Mouse (Mus musculus) lung, adult 2 months (tissue): ENCODE results near the gene Anxa11. TPM values are rescaled to one million over a fixed set of nuclear protein-coding genes. Genes with fewer than 3 reads are reported as not detected.

ENCODE experiments used
- DNase-seq: peaks from one replicate; pipeline ENCODE4 v3.0.0; 2022
- H3K4me1 ChIP-seq: fragments of 200-500 bp; 2 replicates; pipeline ENCODE4 v1.6.1; 2011; ENCODE audit warnings: low read length; ENCODE audit not compliant: control insufficient read depth, insufficient read depth
- H3K4me3 ChIP-seq: fragments of 200-500 bp; replicated peaks from 2 replicates; pipeline ENCODE3; 2011; ENCODE audit warnings: low read depth, mild to moderate bottlenecking, control low read depth, low read length; ENCODE audit errors: extremely low read depth
- CTCF ChIP-seq: fragments of 200-500 bp; IDR thresholded peaks from 2 replicates; pipeline ENCODE4 v1.5.1; 2011; ENCODE audit warnings: mild to moderate bottlenecking, low read length, control low read depth; ENCODE audit not compliant: insufficient read depth
- POLR2A ChIP-seq: fragments of 200-500 bp; IDR thresholded peaks from 2 replicates; pipeline ENCODE4 v1.6.1; 2011; ENCODE audit warnings: low read depth, mild to moderate bottlenecking, control low read depth, low read length, borderline replicate concordance; ENCODE audit errors: extremely low read depth
- WGBS: fragments of 180-500 bp; shearing (Covaris S2); methylation state at CpG from one replicate; pipeline ENCODE4 v1.1.7; 2018; 5-methylcytosine and 5-hydroxymethylcytosine counted together
- polyA plus RNA-seq: library from polyadenylated mRNA; depleted of rRNA; stranded (reverse); fragments of >200 nt; gene quantifications from 2 replicates; pipeline ENCODE4 v1.2.3, GENCODE M21; 2012

Anxa11 gene
- polyA plus RNA-seq, 1 experiment: 144 TPM

DNA sequence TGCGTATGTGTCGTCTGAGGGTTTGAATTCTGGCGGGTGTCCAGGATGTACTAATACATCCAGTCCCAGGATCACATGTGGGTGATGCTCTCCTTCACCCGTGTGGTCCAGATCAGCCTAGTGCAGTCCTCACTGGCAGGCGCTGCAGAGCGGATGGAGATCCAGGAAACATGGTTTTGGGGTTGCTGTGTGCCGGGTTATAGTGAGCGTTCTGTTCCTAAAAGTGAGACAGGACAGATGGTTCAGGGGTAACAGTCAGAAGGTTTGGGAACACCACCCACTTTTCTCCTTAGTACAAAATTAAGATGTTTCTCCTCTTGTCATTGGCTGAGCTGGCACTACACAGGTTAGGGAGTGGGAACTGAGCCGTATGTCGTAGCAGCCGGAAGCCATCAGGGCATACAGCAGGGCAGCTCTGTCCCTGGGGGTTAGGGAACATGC is 10.2 kb downstream of the Anxa11 start:
- Histone ChIP-seq H3K4me1 (peaks cover 25% of the 10 kb centered on the region), H3K4me3 (no peak overlapping the region)
- TF ChIP-seq POLR2A (no peak), CTCF (no peak)
- WGBS: 81% methylated on average over 11 of the region's 11 CpGs
- DNase-seq: no peak

DNA sequence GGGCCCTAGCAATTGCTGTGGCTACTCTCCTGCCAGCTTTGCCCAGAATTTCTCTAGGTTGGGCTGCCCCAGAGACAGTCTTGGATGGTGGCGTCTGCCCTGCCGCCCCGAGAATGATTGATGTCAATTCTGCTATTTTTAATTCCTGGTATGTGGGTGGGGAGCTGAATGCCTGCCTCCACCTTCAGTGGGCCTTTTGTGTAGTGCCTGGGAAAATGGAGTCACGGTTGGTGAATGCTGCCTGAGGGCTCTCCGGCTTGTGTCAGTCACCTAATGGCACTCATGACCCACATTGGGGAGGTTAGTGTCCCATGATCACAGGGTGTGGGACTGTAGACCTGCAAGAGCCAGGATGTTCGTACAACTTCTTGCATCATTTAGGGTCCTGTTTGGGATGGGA is 11.3 kb downstream of the Anxa11 start:
- 50% methylated on average over 6 of the region's 6 CpGs for WGBS
- DNase-seq: no peak
- TF ChIP-seq POLR2A (no peak), CTCF (no peak)
- Histone ChIP-seq H3K4me3 (no peak overlapping the region), H3K4me1 (peaks cover 30% of the 10 kb centered on the region)

DNA sequence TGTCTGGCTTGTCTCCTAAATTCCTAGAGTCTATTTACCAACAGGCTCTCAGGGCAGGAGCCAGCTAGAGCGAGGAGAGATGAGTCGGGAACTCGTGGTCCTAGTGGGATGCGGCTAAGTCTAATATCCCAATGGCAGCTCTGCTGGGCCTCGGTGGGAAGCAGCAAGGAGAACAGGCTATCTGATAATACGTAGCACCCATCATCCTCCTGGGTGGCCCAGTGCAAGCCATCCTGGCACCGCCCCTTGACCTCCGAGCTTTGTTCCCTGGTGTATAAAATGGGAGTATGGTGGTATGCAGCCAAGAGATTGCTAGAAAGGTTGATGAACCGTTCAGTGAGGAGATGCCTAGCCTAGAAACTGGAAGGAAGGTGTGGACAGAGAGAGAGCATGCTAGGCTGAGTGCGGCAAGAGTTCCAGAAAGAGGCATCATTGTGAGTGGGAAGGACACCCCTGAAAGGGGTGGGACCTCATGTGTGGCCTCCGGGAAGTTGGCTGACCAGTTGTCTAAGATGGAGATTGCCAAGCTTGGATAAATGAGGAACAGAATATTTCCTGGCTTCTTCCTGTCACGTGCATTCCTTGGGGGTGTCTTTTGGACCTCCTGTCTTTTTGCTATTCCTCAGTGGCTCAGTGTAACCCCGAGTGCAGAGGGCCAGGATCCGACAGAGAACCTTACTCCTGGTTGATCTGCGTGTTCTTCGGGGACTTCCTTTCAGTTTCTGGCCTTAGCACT is 11.9 kb downstream of the Anxa11 start:
- 73% methylated on average over 16 of the region's 16 CpGs for WGBS
- no peak for TF ChIP-seq POLR2A
- no peak for TF ChIP-seq CTCF
- DNase-seq: no peak
- H3K4me1 ChIP-seq: peaks cover 30% of the 10 kb centered on the region
- no peak overlapping the region for H3K4me3 ChIP-seq

DNA sequence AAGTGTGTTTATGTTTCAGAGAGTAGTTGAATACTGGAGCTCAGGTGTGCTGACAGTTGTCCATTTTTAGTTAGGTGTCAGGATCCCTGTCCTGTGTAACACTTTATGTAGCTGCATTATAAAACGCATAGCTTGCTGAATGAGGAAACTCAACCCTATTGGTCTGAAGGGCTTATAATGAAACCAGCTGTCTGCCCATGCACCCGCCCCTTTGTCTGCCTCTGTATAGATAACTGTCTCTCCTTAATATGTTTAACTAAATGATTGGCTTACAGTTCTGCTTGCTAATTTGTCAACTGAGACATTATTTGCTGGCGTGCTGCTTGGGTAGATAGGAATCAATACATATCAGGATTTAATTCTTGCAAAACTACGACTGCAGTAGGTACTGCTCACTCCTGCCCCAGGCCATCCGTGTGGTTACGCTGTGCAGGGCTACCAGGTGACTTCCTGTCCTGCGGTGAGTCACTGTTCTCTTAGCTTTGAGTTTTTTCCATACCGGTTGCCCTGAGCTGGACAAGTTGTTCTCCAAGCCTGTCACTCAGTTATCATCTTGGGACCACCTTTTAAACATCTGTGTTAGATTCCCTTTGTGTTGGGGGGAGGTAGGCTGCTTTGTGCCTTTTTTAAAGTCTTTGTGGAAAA is 13.4 kb downstream of the Anxa11 start:
- DNase-seq: no peak
- 57% methylated on average over 8 of the region's 8 CpGs for WGBS

DNA sequence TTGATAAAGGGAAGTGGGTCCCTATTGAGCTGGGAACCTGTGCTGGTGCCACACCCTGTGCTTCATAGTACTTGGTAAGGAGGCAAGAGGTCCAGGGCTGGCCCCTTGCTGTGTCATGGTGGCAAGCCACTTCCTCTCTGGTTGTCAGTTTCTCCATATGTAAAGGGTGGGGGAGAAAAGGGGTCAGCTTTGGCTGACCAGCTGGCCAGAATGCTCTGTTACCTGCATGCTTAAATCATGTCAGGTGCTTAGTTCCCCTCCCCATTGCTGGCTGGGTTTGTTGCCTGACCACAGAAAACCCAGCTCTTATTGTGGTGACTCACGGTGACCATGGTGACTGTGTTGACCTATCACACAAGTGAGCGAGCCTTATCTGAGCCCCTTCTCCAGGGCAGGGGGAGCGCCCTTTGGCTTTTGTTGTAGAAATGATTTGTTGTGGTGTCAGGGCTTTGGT is 15.2 kb downstream of the Anxa11 start:
- DNase-seq: no peak
- TF ChIP-seq POLR2A: no peak
- no peak for TF ChIP-seq CTCF
- no peak overlapping the region for H3K4me3 ChIP-seq
- peaks cover 37% of the 10 kb centered on the region for H3K4me1 ChIP-seq
- WGBS: 65% methylated on average over 3 of the region's 3 CpGs

More for the DNA sequence above, 13.4 kb downstream of the Anxa11 start:
- Histone ChIP-seq H3K4me1 (peaks cover 35% of the 10 kb centered on the region), H3K4me3 (no peak overlapping the region)
- no peak for TF ChIP-seq CTCF

DNA sequence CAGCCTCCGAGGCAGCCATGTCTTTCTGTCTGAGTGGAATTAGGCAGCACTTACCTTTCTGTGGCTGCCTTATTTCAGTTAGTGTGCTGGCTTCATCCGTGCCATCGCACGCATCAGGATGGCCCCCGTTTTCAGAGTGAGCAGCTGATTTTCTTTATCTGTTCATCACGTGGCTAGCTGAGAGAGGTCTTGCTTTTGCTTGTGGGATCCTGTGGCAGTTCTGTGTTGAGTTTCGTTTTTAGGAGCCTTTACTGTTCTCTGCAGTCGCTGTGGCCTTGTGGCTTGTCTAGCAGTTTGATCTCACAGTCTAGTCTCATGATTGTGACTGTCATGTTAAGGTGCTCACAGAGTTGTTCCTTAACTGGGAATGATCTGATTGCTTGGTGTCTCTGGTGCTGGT is 16.0 kb downstream of the Anxa11 start:
- Histone ChIP-seq H3K4me1 (peaks cover 37% of the 10 kb centered on the region), H3K4me3 (no peak overlapping the region)
- DNase-seq: no peak
- TF ChIP-seq CTCF (no peak), POLR2A (no peak)
- 72% methylated on average over 8 of the region's 8 CpGs for WGBS

DNA sequence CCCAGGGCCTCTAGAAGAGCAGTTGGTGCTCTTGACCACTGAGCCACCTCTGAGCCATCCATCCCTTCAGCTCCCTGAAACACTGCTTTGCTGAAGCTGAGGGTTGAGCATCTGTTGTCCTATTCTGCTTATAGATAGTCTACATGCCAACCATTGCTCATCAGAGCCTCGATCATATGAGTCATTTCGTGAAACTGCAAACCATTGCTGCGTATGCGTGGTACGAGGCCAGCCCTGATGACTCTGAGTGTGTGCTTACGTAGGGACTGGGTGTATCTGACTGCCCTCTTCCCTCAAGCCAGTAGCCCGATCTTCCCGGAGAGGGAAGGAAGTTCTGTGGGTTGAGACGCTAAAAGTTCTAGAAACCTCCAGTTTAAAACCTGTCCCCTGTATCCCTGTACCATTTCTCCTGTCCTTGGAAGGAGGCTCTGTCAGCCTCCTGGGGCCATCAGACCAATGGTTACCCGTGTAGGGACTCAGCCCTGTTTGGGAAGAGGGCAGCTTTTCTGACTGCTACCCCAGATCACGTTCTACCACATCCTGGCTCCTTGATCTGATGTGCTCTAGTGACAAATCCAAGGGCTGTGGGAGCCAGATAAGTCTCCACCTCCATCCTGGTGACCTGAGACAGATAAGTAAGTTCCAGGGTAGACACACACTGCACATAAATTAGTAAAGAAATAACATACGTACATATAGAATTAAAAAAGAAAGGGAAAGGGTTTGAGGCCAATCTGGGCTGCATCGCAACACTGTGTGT is 20.0 kb downstream of the Anxa11 start:
- WGBS: 82% methylated on average over 13 of the region's 13 CpGs

DNA sequence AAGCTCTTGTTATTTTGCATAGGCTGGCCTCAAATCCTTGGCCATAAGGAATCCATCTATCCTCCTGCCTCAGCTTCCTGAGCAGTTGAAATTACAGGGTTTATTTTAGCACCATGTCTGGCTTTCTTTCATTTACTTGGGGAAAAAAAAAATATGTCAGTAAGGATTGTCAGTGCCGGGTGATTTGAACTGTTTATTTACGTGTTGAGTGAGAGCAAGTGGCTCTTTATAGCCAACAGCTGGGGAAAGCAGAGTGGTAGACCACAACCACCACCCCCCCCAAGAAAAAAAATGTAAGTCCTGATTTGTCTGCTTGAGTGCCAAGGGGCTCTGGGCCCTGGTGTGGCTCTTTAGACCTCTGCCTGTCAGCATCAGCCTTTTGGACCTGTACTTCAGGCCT is 21.8 kb downstream of the Anxa11 start:
- WGBS: 42% methylated on average over 2 of the region's 2 CpGs
- TF ChIP-seq POLR2A (no peak), CTCF (no peak)
- Histone ChIP-seq H3K4me3 (no peak overlapping the region), H3K4me1 (peaks cover 11% of the 10 kb centered on the region)
- no peak for DNase-seq

More for the DNA sequence above, 20.0 kb downstream of the Anxa11 start:
- TF ChIP-seq CTCF (no peak), POLR2A (no peak)
- H3K4me3 ChIP-seq: no peak overlapping the region
- no peak for DNase-seq
- H3K4me1 ChIP-seq: peaks cover 15% of the 10 kb centered on the region

DNA sequence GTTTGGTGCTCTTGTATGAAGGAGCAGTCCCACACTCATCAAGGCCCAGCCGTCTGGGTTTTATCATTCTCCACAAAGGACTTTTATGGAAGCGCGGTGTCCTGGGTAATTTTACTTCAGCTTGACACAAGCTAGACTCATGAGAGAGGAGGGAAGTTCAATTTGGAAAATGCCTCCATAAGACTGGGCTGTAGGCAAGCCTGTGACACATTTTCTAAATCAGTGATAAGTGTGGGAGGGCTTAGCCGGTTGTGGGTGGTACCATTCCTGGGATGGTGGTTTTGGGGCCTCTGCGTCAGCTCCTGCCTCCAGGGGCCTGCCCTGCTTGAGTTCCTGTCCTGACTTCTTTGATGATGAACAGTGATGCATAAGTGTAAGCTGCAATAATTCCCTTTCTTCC is 23.3 kb downstream of the Anxa11 start:
- no peak overlapping the region for H3K4me3 ChIP-seq
- DNase-seq: no peak
- TF ChIP-seq CTCF (no peak), POLR2A (no peak)
- peaks cover 12% of the 10 kb centered on the region; the same call in 1 of the 2 replicates for H3K4me1 ChIP-seq
- WGBS: 85% methylated on average over 5 of the region's 5 CpGs

DNA sequence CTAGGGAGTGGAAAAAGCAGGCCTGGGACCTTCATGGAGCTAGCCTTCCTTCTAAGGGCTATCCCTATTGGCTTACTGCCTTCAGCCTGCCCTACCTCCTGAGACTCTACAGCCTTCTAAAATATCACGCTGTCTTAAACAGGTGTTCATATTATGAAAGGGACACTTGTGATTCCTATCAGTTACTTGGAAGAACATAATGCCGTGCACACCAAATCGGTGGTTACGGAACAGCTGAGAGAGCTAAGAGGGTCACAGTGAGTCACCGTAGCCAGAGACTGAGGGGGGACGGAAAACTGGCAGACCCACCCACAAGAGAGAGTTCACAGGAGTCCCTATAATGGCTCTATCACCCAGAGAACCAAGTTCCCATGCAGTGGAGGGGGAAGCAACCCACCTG is 24.4 kb downstream of the Anxa11 start:
- no peak for DNase-seq
- WGBS: 57% methylated on average over 6 of the region's 6 CpGs
- no peak for TF ChIP-seq CTCF
- TF ChIP-seq POLR2A: no peak
- H3K4me3 ChIP-seq: no peak overlapping the region
- peaks cover 8% of the 10 kb centered on the region; the same call in 1 of the 2 replicates for H3K4me1 ChIP-seq
